Mouse (Mus musculus): ENCODE results near the gene Btbd9.

- TF ChIP-seq GATA1 (IDR thresholded peaks at IDR 0.05; ENCODE audit: borderline replicate concordance, low read length) (no peak), FLI1 (IDR thresholded peaks at IDR 0.05; ENCODE audit: low read length) (no peak)
These were observed 123.9 kb downstream of the Btbd9 start for GRCm38 (mm10) chr17:30452363-30452762.

Measured in megakaryocyte, embryonic 14.5 days (primary cell).